Mouse (Mus musculus): ENCODE results near the gene Ackr4.

- TF ChIP-seq POLR2AphosphoS2 (IDR thresholded peaks at IDR 0.05; ENCODE audit: insufficient read length, low read depth), result no peak
- no peak for TF ChIP-seq POLR2A (IDR thresholded peaks at IDR 0.05; ENCODE audit: insufficient read length, low read depth)
- no peak for TF ChIP-seq SRF (IDR thresholded peaks at IDR 0.05; ENCODE audit: control insufficient read depth, insufficient read length, low read depth)
- TF ChIP-seq E2F4 (IDR thresholded peaks at IDR 0.05; ENCODE audit: insufficient read depth), result no peak
- TF ChIP-seq MYOD1 (IDR thresholded peaks at IDR 0.05; ENCODE audit: control insufficient read depth in 1 of 3, insufficient read length in 2 of 3, low read depth in 2 of 3), result no peak
- TF ChIP-seq TCF12 (IDR thresholded peaks at IDR 0.05; ENCODE audit: insufficient read depth, poor library complexity, severe bottlenecking), result no peak
- no peak for TF ChIP-seq MAX (IDR thresholded peaks at IDR 0.05; ENCODE audit: low read depth)
- no peak for TF ChIP-seq MYOG (IDR thresholded peaks at IDR 0.05; ENCODE audit: control insufficient read depth in 1 of 3, insufficient read depth in 1 of 3, insufficient read length in 2 of 3, low read depth in 2 of 3)
- TF ChIP-seq TCF3 (IDR thresholded peaks at IDR 0.05; ENCODE audit: insufficient read length, low read depth), result no peak
- no peak for TF ChIP-seq CEBPB (IDR thresholded peaks at IDR 0.05; ENCODE audit: insufficient read depth, poor library complexity, severe bottlenecking)
Measured at GRCm38 (mm10) chr9:104123101-104123500, 3.6 kb downstream of the Ackr4 start.

Measured in myocyte (in vitro differentiated cells).